Mouse (Mus musculus) liver, adult 2 months (tissue): Measurements from ENCODE around the gene Krt16.

ENCODE experiments used
- CTCF ChIP-seq: fragments of 200-500 bp; IDR thresholded peaks from 2 replicates; pipeline ENCODE4 v1.5.1; 2011; ENCODE audit warnings: low read depth, low read length, control low read depth
- POLR2A ChIP-seq: fragments of 200-500 bp; IDR thresholded peaks from 2 replicates; pipeline ENCODE4 v1.6.1; 2011; ENCODE audit warnings: low read length, control low read depth; ENCODE audit not compliant: insufficient read depth; ENCODE audit errors: extremely low read depth

DNA sequence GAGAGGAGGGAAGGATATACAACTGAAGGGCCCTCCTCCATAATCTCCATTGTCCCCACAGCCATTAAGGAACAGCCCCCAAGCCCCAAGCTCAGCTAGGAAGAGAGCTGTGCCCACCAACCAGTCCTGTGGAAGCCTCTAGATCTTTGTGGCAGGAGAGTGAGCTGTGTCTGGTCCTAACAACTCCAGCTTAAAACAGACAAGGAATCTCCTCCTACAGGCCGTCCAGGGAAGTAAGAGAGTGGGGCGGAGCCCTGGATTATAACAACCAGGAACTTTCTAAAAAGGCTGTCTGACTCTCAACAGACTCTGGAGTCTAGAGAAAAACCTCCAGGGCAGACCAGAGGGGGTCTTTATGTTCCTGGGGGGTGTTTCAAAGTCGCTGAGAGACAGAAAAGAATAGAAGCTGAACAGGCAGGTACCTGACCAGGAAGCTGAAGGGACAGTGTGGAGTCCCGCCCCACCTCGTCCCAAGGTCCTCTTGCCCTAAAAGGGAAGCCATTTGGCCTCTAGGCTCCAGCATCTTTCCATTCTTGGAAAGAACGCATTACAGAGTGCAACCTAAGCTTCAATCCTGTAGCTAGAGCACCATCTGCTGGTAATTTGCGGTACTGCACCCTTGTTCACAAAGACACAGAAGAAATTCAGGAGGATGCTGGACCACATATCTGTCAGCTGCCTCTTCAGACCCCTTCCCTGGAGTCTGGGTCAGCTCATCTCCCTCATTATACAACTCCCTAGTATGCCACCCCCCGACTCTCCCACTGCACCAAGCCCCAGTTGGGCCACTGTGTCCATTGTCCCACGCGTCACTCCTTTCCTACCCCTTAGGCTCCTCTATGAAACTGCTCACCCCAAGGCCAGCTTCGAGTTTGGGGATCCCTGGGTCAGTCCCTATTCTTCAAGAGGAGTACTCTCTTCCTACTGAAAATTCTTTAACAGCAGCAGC lies 33.2 kb upstream of the Krt16 start:
- TF ChIP-seq CTCF (peak; percentile 64), POLR2A (no peak)
